Mouse (Mus musculus) intestine, embryonic 14.5 days (tissue): ENCODE results near the gene Fancc. TPM values are rescaled to one million over a fixed set of nuclear protein-coding genes. Genes with fewer than 3 reads are reported as not detected.
"Not testable (repeated sequence)": the region's sequence is repeated elsewhere in the genome, so short reads cannot be mapped to it uniquely, and the experiment has no call there.

ENCODE experiments used
- ATAC-seq: fragments of 200-750 bp; cut with Nextera tagmentation; replicated peaks from 2 replicates; pipeline ENCODE4 v1.8.0; 2017; ENCODE audit warnings: low read depth, moderate number of reproducible peaks, moderate TSS enrichment, moderate library complexity; ENCODE audit not compliant: low FRiP score, low TSS enrichment
- DNase-seq: peaks from one replicate; pipeline ENCODE4 v3.0.0-alpha.2; 2018; ENCODE audit warnings: low spot score
- H3K27ac ChIP-seq: fragments of 300-500 bp; sonication (generic); 2 replicates; pipeline ENCODE4 v1.5.1; 2014; ENCODE audit warnings: low read depth, mild to moderate bottlenecking, control low read depth
- H3K27me3 ChIP-seq: fragments of 300-500 bp; sonication (generic); replicated peaks from 2 replicates; pipeline ENCODE4 v1.6.1; 2014; ENCODE audit warnings: low read length, control low read depth; ENCODE audit not compliant: control insufficient read depth, insufficient read depth
- H3K36me3 ChIP-seq: fragments of 300-500 bp; sonication (generic); 2 replicates; pipeline ENCODE4 v1.6.1; 2014; ENCODE audit warnings: low read length, control low read depth; ENCODE audit not compliant: control insufficient read depth, insufficient read depth
- H3K4me1 ChIP-seq: fragments of 300-500 bp; sonication (generic); replicated peaks from 2 replicates; pipeline ENCODE4 v1.6.1; 2014; ENCODE audit warnings: low read length, control low read depth, mixed read lengths; ENCODE audit not compliant: control insufficient read depth, insufficient read depth
- H3K4me2 ChIP-seq: fragments of 300-500 bp; sonication (generic); 2 replicates; pipeline ENCODE4 v1.6.1; 2014; ENCODE audit warnings: low read length
- H3K4me3 ChIP-seq: fragments of 300-500 bp; sonication (generic); 2 replicates; pipeline ENCODE4 v1.5.1; 2014; ENCODE audit warnings: low read depth, low read length, control low read depth, mixed read lengths
- H3K9ac ChIP-seq: fragments of 300-500 bp; sonication (generic); 2 replicates; pipeline ENCODE4 v1.6.1; 2014; ENCODE audit warnings: mild to moderate bottlenecking, low read length
- H3K9me3 ChIP-seq: fragments of 300-500 bp; sonication (generic); 2 replicates; pipeline ENCODE4 v1.6.1; 2016; ENCODE audit warnings: low read length, control low read depth; ENCODE audit not compliant: control insufficient read depth
- WGBS: fragments of 180-500 bp; shearing (Covaris S2); extraction: QIAGEN DNeasy Blood & Tissue Kit; methylation state at CpG from one replicate; pipeline ENCODE4 v1.1.7; 2014; 5-methylcytosine and 5-hydroxymethylcytosine counted together
- polyA plus RNA-seq: library from polyadenylated mRNA; unstranded; fragments of >200 nt; fragmentation: Nextera tagmentation; extraction: Ambion mirVana; gene quantifications from 2 replicates; pipeline ENCODE4 v1.2.1, GENCODE M21; 2014

Fancc gene
- polyA plus RNA-seq, 1 experiment from 2014 or later, result 18.3 TPM

DNA sequence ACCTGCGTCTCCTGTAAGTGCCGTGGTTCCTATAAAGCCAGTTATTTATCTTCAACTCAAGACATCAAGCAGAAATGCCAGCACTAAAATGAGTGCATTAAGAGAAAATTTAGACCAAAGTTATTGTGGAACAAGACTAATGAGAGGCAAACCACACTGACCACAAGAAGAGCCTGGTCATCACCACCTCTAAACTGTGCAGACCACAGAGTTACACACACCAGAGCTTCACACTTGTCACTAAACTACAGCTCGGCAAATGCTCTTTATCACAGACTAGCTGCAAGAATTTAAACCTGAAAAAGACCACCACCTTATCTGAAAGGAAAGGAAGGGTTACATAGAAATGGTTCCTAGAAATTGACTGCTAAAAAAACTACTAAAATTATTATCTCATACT is 135.3 kb downstream of the Fancc start:
- Histone ChIP-seq H3K36me3 (no peaks in the 10 kb centered on the region), H3K4me3 (no peak overlapping the region), H3K4me2 (no peak overlapping the region), H3K27ac (no peak overlapping the region), H3K9ac (no peak overlapping the region), H3K4me1 (no peaks in the 10 kb centered on the region), H3K9me3 (no peaks in the 10 kb centered on the region), H3K27me3 (no peaks in the 10 kb centered on the region)
- ATAC-seq, result no peak
- 73% methylated on average over 3 of the region's 3 CpGs for WGBS
- no peak for DNase-seq

DNA sequence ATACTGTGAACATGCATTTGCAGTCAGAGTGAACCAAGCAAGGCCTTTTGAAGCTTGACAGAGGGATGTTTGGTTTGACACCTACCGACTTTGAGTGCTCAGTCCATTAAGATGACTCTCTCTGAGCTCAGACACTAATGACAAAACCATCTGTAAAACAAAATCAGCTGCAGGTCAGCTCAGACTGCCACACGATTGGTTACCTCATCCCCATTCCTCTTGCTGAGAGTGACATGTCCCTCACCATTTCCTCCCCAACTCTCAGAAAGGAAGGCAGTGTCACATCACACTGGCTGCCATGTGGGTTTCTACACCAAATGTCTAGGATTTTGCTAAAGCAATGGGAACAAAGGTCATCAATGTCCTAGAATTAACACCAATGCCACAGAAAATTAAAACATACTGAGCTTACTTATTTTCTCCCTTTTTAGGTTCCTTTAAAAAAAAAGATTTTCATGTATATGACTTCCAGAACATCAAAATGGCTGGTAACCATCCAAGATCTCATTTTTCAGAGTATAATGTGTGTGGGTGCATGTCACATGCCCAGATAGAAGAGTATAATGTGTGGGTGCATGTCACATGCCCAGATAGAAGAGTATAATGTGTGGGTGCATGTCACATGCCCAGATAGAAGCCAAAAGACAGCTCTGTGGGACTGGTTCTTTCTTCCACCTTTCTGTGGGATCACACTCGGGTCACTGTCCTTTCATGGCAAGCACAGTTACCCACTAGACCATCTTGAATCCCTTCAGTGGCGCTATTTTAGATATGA is 136.8 kb downstream of the Fancc start:
- Histone ChIP-seq H3K4me1 (no peaks in the 10 kb centered on the region), H3K9me3 (no peaks in the 10 kb centered on the region), H3K4me3 (no peak overlapping the region), H3K36me3 (no peaks in the 10 kb centered on the region), H3K4me2 (no peak overlapping the region), H3K9ac (no peak overlapping the region), H3K27me3 (no peaks in the 10 kb centered on the region), H3K27ac (no peak overlapping the region)
- no peak for ATAC-seq
- DNase-seq, result no peak
- WGBS, result 65% methylated on average over 4 of the region's 4 CpGs

DNA sequence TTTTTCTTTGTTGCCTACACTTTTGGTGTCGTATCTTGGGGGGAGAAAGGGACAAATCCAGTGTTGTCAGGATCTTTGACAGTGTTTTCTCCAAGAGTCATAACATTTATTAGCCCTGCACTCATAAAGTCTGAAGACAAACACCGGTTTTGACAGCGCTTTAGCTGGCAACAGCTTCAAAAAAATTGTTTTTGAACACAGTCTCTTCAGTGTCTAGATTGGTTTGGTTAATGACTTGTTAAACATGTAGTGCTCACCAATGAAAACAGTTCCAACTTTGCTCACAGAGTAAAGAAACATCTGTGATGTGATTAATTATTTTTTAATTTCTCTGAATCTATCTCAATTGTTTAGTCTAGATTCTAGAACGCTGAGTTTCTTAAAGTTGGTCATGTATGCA is 137.7 kb downstream of the Fancc start:
- H3K4me1 ChIP-seq, result no peaks in the 10 kb centered on the region
- ATAC-seq (no peak), DNase-seq (no peak)

DNA sequence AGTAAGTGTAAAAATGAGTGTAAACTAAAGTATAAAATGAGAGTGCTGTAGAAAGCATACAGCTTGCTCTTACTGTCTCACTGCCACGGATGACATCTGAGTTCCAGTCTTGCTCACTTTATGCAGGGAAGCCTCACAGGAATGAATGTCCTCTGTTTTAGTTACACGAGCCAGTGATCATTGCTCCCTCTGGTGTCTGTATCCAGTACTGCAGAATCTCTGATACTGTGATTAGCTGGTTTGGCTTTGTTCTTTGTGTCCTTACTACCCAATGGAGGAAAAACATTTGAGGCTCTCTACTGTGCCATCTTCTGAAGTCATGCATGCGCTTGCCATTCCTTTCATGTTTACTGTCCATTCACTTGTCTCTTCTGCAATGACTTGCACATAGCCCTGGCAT is 140.5 kb downstream of the Fancc start:
- 45% methylated on average over 3 of the region's 3 CpGs for WGBS
- Histone ChIP-seq H3K9ac (no peak overlapping the region), H3K4me3 (no peak overlapping the region), H3K4me2 (no peak overlapping the region), H3K9me3 (no peaks in the 10 kb centered on the region), H3K4me1 (no peaks in the 10 kb centered on the region), H3K27ac (no peak overlapping the region), H3K27me3 (no peaks in the 10 kb centered on the region), H3K36me3 (no peaks in the 10 kb centered on the region)
- no peak for ATAC-seq
- no peak for DNase-seq

More for the DNA sequence above, 137.7 kb downstream of the Fancc start:
- Histone ChIP-seq H3K27ac (no peak overlapping the region), H3K27me3 (no peaks in the 10 kb centered on the region), H3K4me2 (no peak overlapping the region), H3K36me3 (no peaks in the 10 kb centered on the region), H3K9ac (no peak overlapping the region), H3K4me3 (no peak overlapping the region), H3K9me3 (no peaks in the 10 kb centered on the region)
- 65% methylated on average over 4 of the region's 4 CpGs for WGBS

DNA sequence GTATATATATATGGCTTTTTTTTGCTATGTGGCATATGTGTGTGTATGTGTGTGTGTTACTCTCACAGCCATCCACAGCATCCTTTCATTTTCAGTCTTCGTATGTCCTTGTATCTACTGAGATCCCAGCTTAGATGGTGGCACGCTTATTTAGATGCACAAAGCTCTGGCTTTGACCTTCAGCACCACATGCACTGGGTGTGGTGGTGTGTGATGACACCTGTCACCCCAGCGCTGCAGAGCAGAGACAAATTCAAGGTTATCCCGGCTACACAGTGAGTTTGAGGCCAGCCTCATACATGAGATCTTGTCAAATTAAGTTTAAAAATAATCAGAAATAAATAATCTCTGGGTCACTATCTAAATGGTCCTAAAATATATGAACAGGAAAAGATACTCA is 141.0 kb downstream of the Fancc start:
- Histone ChIP-seq H3K4me1 (no peaks in the 10 kb centered on the region), H3K9me3 (no peaks in the 10 kb centered on the region), H3K9ac (no peak overlapping the region), H3K4me3 (no peak overlapping the region), H3K27ac (no peak overlapping the region), H3K27me3 (no peaks in the 10 kb centered on the region), H3K36me3 (no peaks in the 10 kb centered on the region), H3K4me2 (no peak overlapping the region)
- DNase-seq (no peak), ATAC-seq (no peak)
- 95% methylated on average over 4 of the region's 4 CpGs for WGBS

DNA sequence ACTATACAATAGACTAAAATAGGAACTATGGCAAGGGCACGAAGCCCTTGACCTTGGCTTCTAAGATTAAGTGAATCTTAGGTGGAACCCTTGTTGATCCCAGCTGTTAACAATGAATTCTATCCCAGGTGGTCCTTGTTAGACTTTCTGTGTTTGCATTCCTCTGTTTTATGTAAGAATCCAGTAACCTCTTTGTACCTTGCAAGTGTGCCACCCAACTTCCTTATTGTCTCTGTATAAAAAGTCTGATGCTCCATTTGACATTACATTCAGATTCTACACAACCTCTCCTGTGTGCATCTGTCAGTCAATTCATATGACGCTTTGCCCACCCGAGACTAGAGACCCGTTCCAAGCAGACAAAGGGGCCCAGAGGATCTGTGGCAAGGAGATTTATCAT is 143.8 kb downstream of the Fancc start:
- not testable (repeated sequence) for H3K9ac ChIP-seq, H3K9me3 ChIP-seq, ATAC-seq, H3K27me3 ChIP-seq, DNase-seq, H3K4me3 ChIP-seq, H3K27ac ChIP-seq, H3K4me1 ChIP-seq, H3K4me2 ChIP-seq, H3K36me3 ChIP-seq
- WGBS, result 87% methylated on average over 4 of the region's 4 CpGs

DNA sequence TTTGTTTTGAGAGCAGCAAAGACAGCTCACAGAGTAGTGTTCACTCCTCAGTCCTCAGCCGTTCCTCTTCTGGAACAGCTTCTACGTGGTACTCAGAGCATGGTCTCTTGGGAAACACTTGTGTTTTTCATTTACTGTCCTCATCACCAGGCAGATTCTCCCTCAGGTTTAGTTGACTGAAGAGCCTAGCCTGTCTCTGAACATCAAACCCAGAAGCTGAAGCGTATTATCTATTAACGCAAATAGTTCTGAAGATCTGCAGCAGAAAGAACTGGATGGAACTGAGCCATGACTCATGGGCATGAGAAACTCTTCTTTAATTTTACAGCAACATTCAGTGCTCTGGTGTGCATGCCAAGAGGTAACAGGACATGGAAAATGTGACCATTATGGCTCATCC is 147.0 kb downstream of the Fancc start:
- DNase-seq (no peak), ATAC-seq (no peak)
- no peaks in the 10 kb centered on the region for H3K27me3 ChIP-seq
- no peaks in the 10 kb centered on the region for H3K9me3 ChIP-seq
- H3K36me3 ChIP-seq, result no peaks in the 10 kb centered on the region
- no peak overlapping the region for H3K9ac ChIP-seq
- no peaks in the 10 kb centered on the region for H3K4me1 ChIP-seq
- no peak overlapping the region for H3K4me2 ChIP-seq
- H3K27ac ChIP-seq, result no peak overlapping the region
- WGBS, result 80% methylated on average over 4 of the region's 4 CpGs
- H3K4me3 ChIP-seq, result no peak overlapping the region

DNA sequence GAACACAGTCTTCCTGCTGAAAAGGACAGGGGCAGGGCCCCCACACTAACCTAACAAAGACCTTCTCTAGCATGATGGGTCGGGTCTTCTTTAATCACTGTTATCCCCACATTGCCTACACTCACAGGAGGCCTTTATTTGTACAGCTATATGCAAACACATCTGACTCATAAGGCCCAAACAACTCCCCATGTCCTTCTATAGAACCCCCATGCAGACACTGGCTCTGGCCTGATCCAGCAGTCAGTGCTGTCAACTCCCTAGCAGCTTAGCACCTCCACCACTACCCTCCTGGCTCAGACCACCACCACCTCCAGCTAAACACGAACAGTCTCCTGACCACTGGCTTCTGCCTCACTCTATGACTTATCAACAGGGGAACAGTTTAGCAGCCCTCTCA is 149.4 kb downstream of the Fancc start:
- Histone ChIP-seq H3K36me3 (no peaks in the 10 kb centered on the region), H3K4me1 (no peaks in the 10 kb centered on the region), H3K27me3 (no peaks in the 10 kb centered on the region), H3K4me3 (no peak overlapping the region), H3K27ac (no peak overlapping the region), H3K9me3 (no peaks in the 10 kb centered on the region), H3K4me2 (no peak overlapping the region), H3K9ac (no peak overlapping the region)
- WGBS, result 66% methylated on average over 2 of the region's 2 CpGs
- DNase-seq (no peak), ATAC-seq (no peak)

DNA sequence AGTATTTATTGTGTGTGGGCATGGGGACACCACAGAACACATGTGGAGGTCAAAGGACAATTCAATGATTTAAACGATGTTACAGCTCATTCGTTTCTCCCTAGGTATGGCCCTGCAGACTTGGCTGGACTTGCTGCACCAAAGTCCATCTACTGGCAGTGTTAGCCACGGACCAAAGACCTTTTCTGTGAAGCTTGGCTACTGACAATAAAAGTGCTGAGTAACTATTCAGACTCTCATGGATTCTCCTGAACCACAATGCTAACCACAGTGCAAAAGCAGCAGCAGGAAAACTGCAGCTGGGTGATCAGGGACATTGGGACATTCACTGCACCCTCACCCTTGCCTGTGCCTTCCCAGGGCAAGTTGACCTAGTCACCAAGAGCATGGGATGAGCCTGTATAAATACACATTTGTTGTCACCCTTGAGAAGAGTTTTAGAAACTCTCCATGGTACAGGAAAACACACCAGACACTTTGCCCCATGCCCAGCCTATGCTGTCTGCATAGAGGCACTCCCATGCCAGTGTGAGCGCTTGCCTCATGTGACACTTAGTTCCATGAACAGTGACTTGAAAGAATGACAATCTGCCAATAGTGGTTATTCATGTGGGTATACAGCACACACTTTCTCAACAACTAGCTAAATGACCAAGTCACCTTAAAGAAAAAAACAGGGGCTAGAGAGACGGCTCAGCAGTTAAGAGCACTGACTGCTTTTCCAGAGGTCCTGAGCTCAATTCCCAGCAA is 151.4 kb downstream of the Fancc start:
- H3K9ac ChIP-seq, result no peak overlapping the region
- no peak overlapping the region for H3K27ac ChIP-seq
- no peaks in the 10 kb centered on the region for H3K4me1 ChIP-seq
- H3K27me3 ChIP-seq, result no peaks in the 10 kb centered on the region
- no peak overlapping the region for H3K4me3 ChIP-seq
- no peak for DNase-seq
- WGBS, result 81% methylated on average over 5 of the region's 5 CpGs
- no peak for ATAC-seq
- no peak overlapping the region for H3K4me2 ChIP-seq
- no peaks in the 10 kb centered on the region for H3K36me3 ChIP-seq
- no peaks in the 10 kb centered on the region for H3K9me3 ChIP-seq
